Mouse (Mus musculus) CH12.LX (cell line): ENCODE measurements around the gene Myom1. TPM values are rescaled to one million over a fixed set of nuclear protein-coding genes. Genes with fewer than 3 reads are reported as not detected.

Source experiments
- DNase-seq: peaks from one replicate; pipeline ENCODE4 v3.0.0-alpha.2; 2013; ENCODE audit errors: extremely low read depth
- H3K27ac ChIP-seq: 2 replicates; pipeline ENCODE4 v1.5.1; 2012; ENCODE audit warnings: low read depth, mild to moderate bottlenecking, control low read depth, moderate library complexity; ENCODE audit not compliant: insufficient read depth
- H3K27me3 ChIP-seq: replicated peaks from 2 replicates; pipeline ENCODE3; 2012; ENCODE audit warnings: inconsistent platforms
- H3K36me3 ChIP-seq, 2 experiments: replicated peaks in 1 of 2; 2 replicates each; pipeline versions ENCODE3 to v1.6.1; 2012; ENCODE audit warnings: inconsistent platforms in 1 of 2, low read length in 1 of 2, mild to moderate bottlenecking in 1 of 2, mixed read lengths in 1 of 2, moderate library complexity in 1 of 2; ENCODE audit not compliant: control insufficient read depth in 1 of 2, insufficient read depth in 1 of 2
- H3K4me1 ChIP-seq, 2 experiments: 2 replicates each; pipeline ENCODE4 v1.6.1; 2012; ENCODE audit warnings: inconsistent platforms in 1 of 2, moderate library complexity in 1 of 2; ENCODE audit not compliant: insufficient read depth in 2 of 2, control insufficient read depth in 1 of 2
- H3K4me2 ChIP-seq: 2 replicates; pipeline ENCODE4 v1.6.1; 2012; ENCODE audit warnings: low read depth, mild to moderate bottlenecking, control low read depth; ENCODE audit not compliant: poor library complexity, insufficient read depth, severe bottlenecking
- H3K4me3 ChIP-seq, 3 experiments: fragments of 150-350 bp in 1 of 3; sonication (generic) in 1 of 3; replicated peaks in 1 of 3; 2 replicates each; pipeline versions ENCODE3 to v1.5.1; 2011 to 2012; ENCODE audit warnings: low read depth in 2 of 3, low read length in 2 of 3, mild to moderate bottlenecking in 2 of 3, moderate library complexity in 2 of 3, control low read depth in 1 of 3, improper control_type of control experiment in 1 of 3, inconsistent platforms in 1 of 3, mixed read lengths in 1 of 3; ENCODE audit not compliant: poor library complexity in 1 of 3
- H3K79me2 ChIP-seq: replicated peaks from 2 replicates; pipeline ENCODE4 v1.6.1; 2012; ENCODE audit warnings: mild to moderate bottlenecking, moderate library complexity; ENCODE audit not compliant: control insufficient read depth, poor library complexity, insufficient read depth, severe bottlenecking; ENCODE audit errors: extremely low read depth
- H3K9ac ChIP-seq: 2 replicates; pipeline ENCODE4 v1.6.1; 2012; ENCODE audit warnings: low read depth, mild to moderate bottlenecking, control low read depth, moderate library complexity; ENCODE audit not compliant: insufficient read depth
- H3K9me3 ChIP-seq: replicated peaks from 2 replicates; pipeline ENCODE3; 2012; ENCODE audit warnings: low read length, inconsistent platforms, mixed read lengths
- BHLHE40 ChIP-seq: IDR thresholded peaks from 2 replicates; pipeline ENCODE4 v1.6.1; 2011; ENCODE audit warnings: mild to moderate bottlenecking, low read depth, low read length, improper control_type of control experiment
- CHD1 ChIP-seq: IDR thresholded peaks from 2 replicates; pipeline ENCODE4 v1.6.1; 2012; ENCODE audit warnings: low read depth, low read length, improper control_type of control experiment, inconsistent platforms
- CHD2 ChIP-seq: IDR thresholded peaks from 2 replicates; pipeline ENCODE4 v1.6.1; 2011; ENCODE audit warnings: low read length, improper control_type of control experiment
- CTCF ChIP-seq, 2 experiments: IDR thresholded peaks in 1 of 2; conservative IDR thresholded peaks in 1 of 2; 2 replicates each; pipeline ENCODE4 v1.5.1; 2011 to 2012; ENCODE audit warnings: low read depth in 2 of 2, low read length in 2 of 2, improper control_type of control experiment in 1 of 2, inconsistent platforms in 1 of 2, mild to moderate bottlenecking in 1 of 2, moderate library complexity in 1 of 2
- E2F4 ChIP-seq: IDR thresholded peaks from 2 replicates; pipeline ENCODE4 v1.6.1; 2011; ENCODE audit warnings: low read depth, low read length, improper control_type of control experiment; ENCODE audit not compliant: insufficient replicate concordance
- EP300 ChIP-seq: IDR thresholded peaks from 2 replicates; pipeline ENCODE4 v1.6.1; 2011; ENCODE audit warnings: low read length, improper control_type of control experiment
- ETS1 ChIP-seq: conservative IDR thresholded peaks from 2 replicates; pipeline ENCODE4 v1.6.1; 2012; ENCODE audit warnings: low read depth, mild to moderate bottlenecking, inconsistent platforms, low read length, improper control_type of control experiment, moderate library complexity
- GABPA ChIP-seq: IDR thresholded peaks from 2 replicates; pipeline ENCODE4 v1.6.1; 2012; ENCODE audit warnings: low read depth, low read length, improper control_type of control experiment, inconsistent platforms; ENCODE audit not compliant: insufficient replicate concordance
- HCFC1 ChIP-seq: IDR thresholded peaks from 2 replicates; pipeline ENCODE4 v1.6.1; 2012; ENCODE audit warnings: low read depth, mild to moderate bottlenecking, inconsistent platforms, low read length, improper control_type of control experiment
- IRF4 ChIP-seq: IDR thresholded peaks from 2 replicates; pipeline ENCODE4 v1.6.1; 2014; ENCODE audit warnings: low read depth, mild to moderate bottlenecking, inconsistent platforms, low read length, improper control_type of control experiment
- JUN ChIP-seq: IDR thresholded peaks from 2 replicates; pipeline ENCODE4 v1.6.1; 2011; ENCODE audit warnings: low read depth, mild to moderate bottlenecking, low read length, improper control_type of control experiment, moderate library complexity; ENCODE audit not compliant: insufficient read depth
- JUND ChIP-seq: conservative IDR thresholded peaks from 2 replicates; pipeline ENCODE4 v1.6.1; 2011; ENCODE audit warnings: low read depth, low read length, improper control_type of control experiment
- KAT2A ChIP-seq: IDR thresholded peaks from 2 replicates; pipeline ENCODE4 v1.6.1; 2012; ENCODE audit warnings: low read length, improper control_type of control experiment, inconsistent platforms; ENCODE audit not compliant: insufficient replicate concordance
- MAFK ChIP-seq: IDR thresholded peaks from 2 replicates; pipeline ENCODE4 v1.6.1; 2011; ENCODE audit warnings: low read length, improper control_type of control experiment; ENCODE audit not compliant: insufficient replicate concordance
- MAX ChIP-seq: IDR thresholded peaks from 2 replicates; pipeline ENCODE4 v1.6.1; 2011; ENCODE audit warnings: low read length, improper control_type of control experiment
- MAZ ChIP-seq: IDR thresholded peaks from 2 replicates; pipeline ENCODE4 v1.6.1; 2012; ENCODE audit warnings: low read depth, mild to moderate bottlenecking, inconsistent platforms, low read length, improper control_type of control experiment, moderate library complexity
- MEF2A ChIP-seq: IDR thresholded peaks from 2 replicates; pipeline ENCODE4 v1.6.1; 2014; ENCODE audit warnings: low read depth, mild to moderate bottlenecking, inconsistent platforms, low read length, improper control_type of control experiment, borderline replicate concordance
- MXI1 ChIP-seq: IDR thresholded peaks from 2 replicates; pipeline ENCODE4 v1.6.1; 2011; ENCODE audit warnings: mild to moderate bottlenecking, low read depth, low read length, improper control_type of control experiment
- MYC ChIP-seq: IDR thresholded peaks from 2 replicates; pipeline ENCODE4 v1.6.1; 2011; ENCODE audit warnings: low read depth, mild to moderate bottlenecking, improper control_type of control experiment, low read length
- NELFE ChIP-seq: IDR thresholded peaks from 2 replicates; pipeline ENCODE4 v1.6.1; 2011; ENCODE audit warnings: low read depth, low read length, improper control_type of control experiment
- NRF1 ChIP-seq: IDR thresholded peaks from 2 replicates; pipeline ENCODE4 v1.6.1; 2014; ENCODE audit warnings: low read depth, mild to moderate bottlenecking, inconsistent platforms, low read length, improper control_type of control experiment, moderate library complexity
- PAX5 ChIP-seq: IDR thresholded peaks from 2 replicates; pipeline ENCODE4 v1.6.1; 2012; ENCODE audit warnings: low read length, inconsistent platforms, mixed read lengths
- POLR2A ChIP-seq: IDR thresholded peaks from 2 replicates; pipeline ENCODE4 v1.6.1; 2011; ENCODE audit warnings: low read depth, mild to moderate bottlenecking, improper control_type of control experiment, low read length
- POLR2AphosphoS2 ChIP-seq: IDR thresholded peaks from 2 replicates; pipeline ENCODE4 v1.6.1; 2011; ENCODE audit warnings: low read depth, low read length, improper control_type of control experiment
- RAD21 ChIP-seq: IDR thresholded peaks from 2 replicates; pipeline ENCODE4 v1.6.1; 2011; ENCODE audit warnings: low read depth, mild to moderate bottlenecking, low read length, improper control_type of control experiment, moderate library complexity
- SIN3A ChIP-seq: IDR thresholded peaks from 2 replicates; pipeline ENCODE4 v1.6.1; 2012; ENCODE audit warnings: low read length, improper control_type of control experiment, inconsistent platforms
- SMC3 ChIP-seq: IDR thresholded peaks from 2 replicates; pipeline ENCODE4 v1.6.1; 2011; ENCODE audit warnings: low read depth, low read length, improper control_type of control experiment
- TBP ChIP-seq: conservative IDR thresholded peaks from 2 replicates; pipeline ENCODE4 v1.6.1; 2011; ENCODE audit warnings: low read depth, low read length, improper control_type of control experiment
- TCF12 ChIP-seq: IDR thresholded peaks from 2 replicates; pipeline ENCODE4 v1.6.1; 2014; ENCODE audit warnings: low read depth, mild to moderate bottlenecking, inconsistent platforms, low read length, improper control_type of control experiment
- UBTF ChIP-seq: IDR thresholded peaks from 2 replicates; pipeline ENCODE4 v1.6.1; 2012; ENCODE audit warnings: low read depth, mild to moderate bottlenecking, inconsistent platforms, low read length, improper control_type of control experiment, moderate library complexity
- USF2 ChIP-seq: conservative IDR thresholded peaks from 2 replicates; pipeline ENCODE4 v1.6.1; 2011; ENCODE audit warnings: low read depth, low read length, improper control_type of control experiment
- ZC3H11A ChIP-seq: IDR thresholded peaks from 2 replicates; pipeline ENCODE4 v1.6.1; 2012; ENCODE audit warnings: low read depth, mild to moderate bottlenecking, inconsistent platforms, low read length, improper control_type of control experiment
- ZKSCAN1 ChIP-seq: IDR thresholded peaks from 2 replicates; pipeline ENCODE4 v1.6.1; 2012; ENCODE audit warnings: low read depth, inconsistent platforms, low read length, improper control_type of control experiment, borderline replicate concordance
- ZMIZ1 ChIP-seq: IDR thresholded peaks from 2 replicates; pipeline ENCODE4 v1.6.1; 2012; ENCODE audit warnings: low read depth, mild to moderate bottlenecking, inconsistent platforms, low read length, improper control_type of control experiment
- ZNF384 ChIP-seq: IDR thresholded peaks from 2 replicates; pipeline ENCODE4 v1.6.1; 2012; ENCODE audit warnings: low read depth, low read length, improper control_type of control experiment, inconsistent platforms
- dilution Hi-C: fragments of 300-500 bp; cut with MboI; formaldehyde crosslinking; loops from 2 replicates; pipeline ENCODE4 v1.14.3; 2020; ENCODE audit warnings: low sequenced_read_pairs; ENCODE audit not compliant: extremely low pct_unique_long_range_greater_than_20kb, extremely low pct_ligation_motif_present
- in situ Hi-C: fragments of 300-500 bp; cut with MboI; formaldehyde crosslinking; loops from 3 replicates; pipeline ENCODE4 v1.14.3; 2019; ENCODE audit warnings: low sequenced_read_pairs, low pct_ligation_motif_present, low pct_unique_long_range_greater_than_20kb, mixed read lengths
- polyA plus RNA-seq: library from polyadenylated mRNA; unstranded; fragments of >175 nt; gene quantifications from 2 replicates; pipeline ENCODE4 v1.2.1, GENCODE M21; 2012; ENCODE audit warnings: low read depth; ENCODE audit not compliant: insufficient read length
- total RNA-seq, 2 experiments: library from RNA; depleted of rRNA; stranded (reverse); fragments of 300-350 nt in 1 of 2; fragments of >200 nt in 1 of 2; gene quantifications; 2 replicates each; pipeline ENCODE4 v1.2.3; 2012 to 2014

Myom1 gene
- total and polyA plus RNA-seq, 3 experiments = 0.26 to 0.93 (median 0.55) TPM

DNA sequence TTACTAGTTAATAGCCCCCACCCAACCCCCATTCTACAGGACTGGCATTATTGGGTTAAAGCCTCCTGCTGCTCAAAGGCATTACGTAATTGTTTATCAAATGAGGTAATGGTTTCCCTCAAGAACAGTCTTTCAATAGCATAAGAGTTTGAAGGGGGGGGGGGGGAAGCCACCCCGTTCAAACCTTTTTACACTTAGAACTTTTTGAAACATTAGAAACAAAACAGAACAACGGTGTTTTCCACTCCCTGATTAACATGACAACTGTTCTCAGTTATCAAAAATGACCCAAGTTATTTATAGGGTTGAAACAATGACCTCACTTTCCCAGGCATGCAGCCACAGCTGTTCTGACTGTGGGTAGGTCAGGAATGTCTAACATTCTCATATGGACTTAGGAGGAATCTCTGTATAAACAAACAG lies 9.0 kb upstream of the Myom1 start:
- dilution Hi-C loops = no loop called here
- in situ Hi-C loops = no loop called here
- no peak overlapping the region for H3K27ac ChIP-seq
- H3K9me3 ChIP-seq = no peaks in the 10 kb centered on the region
- TF ChIP-seq MXI1 (no peak), ZMIZ1 (no peak), NRF1 (no peak), GABPA (no peak), ZNF384 (no peak), MAFK (no peak), TBP (no peak), ZKSCAN1 (no peak), JUN (peak; percentile 95), KAT2A (no peak), MAZ (peak; percentile 67; the same call in 1 of the 2 replicates), RAD21 (no peak), MYC (0 out of 2 replicates have a peak, but pooled peaks have one; percentile 32), SMC3 (no peak), IRF4 (peak; percentile 82; the same call in 1 of the 2 replicates), E2F4 (no peak), NELFE (no peak), USF2 (no peak), UBTF (no peak), JUND (peak; percentile 91), SIN3A (peak; percentile 70), MEF2A (peak; percentile 95), TCF12 (0 out of 2 replicates have a peak, but pooled peaks have one; percentile 51), EP300 (peak; percentile 63), ETS1 (peak; percentile 97), CHD1 (0 out of 2 replicates have a peak, but pooled peaks have one; percentile 62), POLR2AphosphoS2 (no peak), PAX5 (no peak), BHLHE40 (peak; percentile 56), CHD2 (peak; percentile 39; the same call in 1 of the 2 replicates), POLR2A (no peak), MAX (no peak), ZC3H11A (no peak), CTCF (conservative IDR thresholded peaks at IDR 0.05 in 1 of 2, IDR thresholded peaks at IDR 0.05 in 1 of 2; ENCODE audit: low read depth in 2 of 2, low read length in 2 of 2) (no peak), HCFC1 (no peak)
- TF ChIP-seq, all 38 proteins: peak for 13
- H3K36me3 ChIP-seq = peaks cover 20 to 54% of the 10 kb centered on the region in 2 experiments
- H3K4me1 ChIP-seq = peaks cover 27 to 76% of the 10 kb centered on the region in 2 experiments
- peak overlapping the region; percentile 53; the same call in 1 of the 2 replicates for H3K4me2 ChIP-seq
- H3K79me2 ChIP-seq = peaks cover 55% of the 10 kb centered on the region
- H3K4me3 ChIP-seq = no peak overlapping the region
- H3K27me3 ChIP-seq = no peaks in the 10 kb centered on the region
- H3K9ac ChIP-seq = no peak overlapping the region
- no peak for DNase-seq
